Mouse (Mus musculus): ENCODE measurements around the gene Ikzf1. TPM values are rescaled to one million over a fixed set of nuclear protein-coding genes. Genes with fewer than 3 reads are reported as not detected.

The Ikzf1 gene
- total and polyA plus RNA-seq, 3 experiments = 1.8 to 3.7 (median 2.0) TPM

DNA sequence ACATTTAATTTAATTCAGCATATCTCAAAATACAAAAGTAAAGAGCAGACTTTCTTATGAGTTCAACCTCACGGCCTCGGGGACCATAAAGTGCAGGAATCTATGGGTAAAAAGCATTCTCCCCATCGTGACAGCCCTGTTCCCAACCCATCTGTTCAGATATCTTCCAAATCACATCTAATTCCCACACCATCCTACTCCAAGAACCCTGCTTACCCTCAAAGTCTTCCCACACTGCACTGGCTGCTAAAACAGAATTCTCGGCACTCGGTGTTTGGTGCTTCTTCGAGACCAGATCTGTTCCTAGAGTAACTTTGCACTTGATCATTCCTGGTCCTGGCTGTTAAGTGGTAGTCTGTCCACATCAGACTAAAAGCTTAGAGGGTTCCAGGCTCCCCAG lies 93.5 kb downstream of the Ikzf1 start:
- H3K27ac ChIP-seq = no peak overlapping the region
- no peak overlapping the region for H3K9ac ChIP-seq (ENCODE audit: low read depth, low read length)
- H3K4me3 ChIP-seq = no peak overlapping the region
- TF ChIP-seq CTCF (IDR thresholded peaks at IDR 0.05) (no peak), EP300 (IDR thresholded peaks at IDR 0.05; ENCODE audit: insufficient read depth, low read depth, low read length) (no peak), POLR2A (IDR thresholded peaks at IDR 0.05; ENCODE audit: insufficient read depth, low read depth, low read length) (no peak)
- no peaks in the 10 kb centered on the region for H3K27me3 ChIP-seq (ENCODE audit: control insufficient read depth, insufficient read depth, low read length)
- no peaks in the 10 kb centered on the region for H3K79me2 ChIP-seq (replicated peaks; ENCODE audit: control insufficient read depth, insufficient read depth, low read length)
- no peak for DNase-seq
- no peaks in the 10 kb centered on the region for H3K4me1 ChIP-seq (ENCODE audit: control insufficient read depth, insufficient read depth, low read length)
- 90% methylated on average over 6 of the region's 6 CpGs for WGBS
- intact Hi-C loops (cut with DNase I) = no loop called here
- no peaks in the 10 kb centered on the region for H3K36me3 ChIP-seq (ENCODE audit: control insufficient read depth, insufficient read depth, low read length)

GRCm38 (mm10) chr11:11781728-11782127 lies 96.9 kb downstream of the Ikzf1 start:
- TF ChIP-seq EP300 (IDR thresholded peaks at IDR 0.05; ENCODE audit: insufficient read depth, low read depth, low read length) (no peak), CTCF (IDR thresholded peaks at IDR 0.05) (no peak), POLR2A (IDR thresholded peaks at IDR 0.05; ENCODE audit: insufficient read depth, low read depth, low read length) (no peak)
- Histone ChIP-seq H3K79me2 (replicated peaks; ENCODE audit: control insufficient read depth, insufficient read depth, low read length) (no peaks in the 10 kb centered on the region), H3K27me3 (ENCODE audit: control insufficient read depth, insufficient read depth, low read length) (no peaks in the 10 kb centered on the region), H3K4me1 (ENCODE audit: control insufficient read depth, insufficient read depth, low read length) (no peaks in the 10 kb centered on the region), H3K27ac (no peak overlapping the region), H3K36me3 (ENCODE audit: control insufficient read depth, insufficient read depth, low read length) (no peaks in the 10 kb centered on the region), H3K9ac (ENCODE audit: low read depth, low read length) (no peak overlapping the region), H3K4me3 (no peak overlapping the region)
- no peak for DNase-seq
- WGBS = 71% methylated on average over 8 of the region's 8 CpGs
- intact Hi-C loops (cut with DNase I) = no loop called here

- no peak for TF ChIP-seq EP300 (IDR thresholded peaks at IDR 0.05; ENCODE audit: insufficient read depth, low read depth, low read length)
- no peak for TF ChIP-seq CTCF (IDR thresholded peaks at IDR 0.05)
- TF ChIP-seq POLR2A (IDR thresholded peaks at IDR 0.05; ENCODE audit: insufficient read depth, low read depth, low read length) = no peak
- H3K79me2 ChIP-seq (replicated peaks; ENCODE audit: control insufficient read depth, insufficient read depth, low read length) = no peaks in the 10 kb centered on the region
- no peak overlapping the region for H3K4me3 ChIP-seq
- H3K36me3 ChIP-seq (ENCODE audit: control insufficient read depth, insufficient read depth, low read length) = no peaks in the 10 kb centered on the region
- intact Hi-C loops (cut with DNase I) = no loop called here
- no peaks in the 10 kb centered on the region for H3K4me1 ChIP-seq (ENCODE audit: control insufficient read depth, insufficient read depth, low read length)
- DNase-seq = no peak
- no peak overlapping the region for H3K27ac ChIP-seq
- no peak overlapping the region for H3K9ac ChIP-seq (ENCODE audit: low read depth, low read length)
- 44% methylated on average over 6 of the region's 6 CpGs for WGBS
- no peaks in the 10 kb centered on the region for H3K27me3 ChIP-seq (ENCODE audit: control insufficient read depth, insufficient read depth, low read length)
These were observed 100.7 kb downstream of the Ikzf1 start for GRCm38 (mm10) chr11:11785457-11785856.

- Histone ChIP-seq H3K79me2 (replicated peaks; ENCODE audit: control insufficient read depth, insufficient read depth, low read length) (no peaks in the 10 kb centered on the region), H3K27me3 (ENCODE audit: control insufficient read depth, insufficient read depth, low read length) (no peaks in the 10 kb centered on the region), H3K9ac (ENCODE audit: low read depth, low read length) (peak overlapping the region; percentile 39; the same call in 1 of the 2 replicates), H3K27ac (peak overlapping the region; percentile 4; the same call in 1 of the 2 replicates), H3K4me3 (peak overlapping the region; percentile 41), H3K4me1 (ENCODE audit: control insufficient read depth, insufficient read depth, low read length) (no peaks in the 10 kb centered on the region), H3K36me3 (ENCODE audit: control insufficient read depth, insufficient read depth, low read length) (no peaks in the 10 kb centered on the region)
- intact Hi-C loops (cut with DNase I) = loop anchor here (1.0 to 2.0 kb wide), 2 partner anchors 232 to 327 kb away; no protein-coding TSS in a partner anchor
- under 1% methylated on average over 8 of the region's 8 CpGs for WGBS
- TF ChIP-seq POLR2A (IDR thresholded peaks at IDR 0.05; ENCODE audit: insufficient read depth, low read depth, low read length) (no peak), EP300 (IDR thresholded peaks at IDR 0.05; ENCODE audit: insufficient read depth, low read depth, low read length) (no peak), CTCF (IDR thresholded peaks at IDR 0.05) (peak; percentile 80)
- peak; percentile 80 to 81 for DNase-seq
These were observed 103.7 kb downstream of the Ikzf1 start for GRCm38 (mm10) chr11:11788521-11788974.

- intact Hi-C loops (cut with DNase I) = no loop called here
- no peak overlapping the region for H3K9ac ChIP-seq (ENCODE audit: low read depth, low read length)
- no peaks in the 10 kb centered on the region for H3K36me3 ChIP-seq (ENCODE audit: control insufficient read depth, insufficient read depth, low read length)
- WGBS = 82% methylated on average over 1 of the region's 1 CpGs
- no peak overlapping the region for H3K4me3 ChIP-seq
- H3K27ac ChIP-seq = no peak overlapping the region
- H3K79me2 ChIP-seq (replicated peaks; ENCODE audit: control insufficient read depth, insufficient read depth, low read length) = no peaks in the 10 kb centered on the region
- TF ChIP-seq CTCF (IDR thresholded peaks at IDR 0.05) (no peak), POLR2A (IDR thresholded peaks at IDR 0.05; ENCODE audit: insufficient read depth, low read depth, low read length) (no peak), EP300 (IDR thresholded peaks at IDR 0.05; ENCODE audit: insufficient read depth, low read depth, low read length) (no peak)
- no peak for DNase-seq
- no peaks in the 10 kb centered on the region for H3K4me1 ChIP-seq (ENCODE audit: control insufficient read depth, insufficient read depth, low read length)
- H3K27me3 ChIP-seq (ENCODE audit: control insufficient read depth, insufficient read depth, low read length) = no peaks in the 10 kb centered on the region
These were observed 109.8 kb downstream of the Ikzf1 start for GRCm38 (mm10) chr11:11794626-11795025.

DNA sequence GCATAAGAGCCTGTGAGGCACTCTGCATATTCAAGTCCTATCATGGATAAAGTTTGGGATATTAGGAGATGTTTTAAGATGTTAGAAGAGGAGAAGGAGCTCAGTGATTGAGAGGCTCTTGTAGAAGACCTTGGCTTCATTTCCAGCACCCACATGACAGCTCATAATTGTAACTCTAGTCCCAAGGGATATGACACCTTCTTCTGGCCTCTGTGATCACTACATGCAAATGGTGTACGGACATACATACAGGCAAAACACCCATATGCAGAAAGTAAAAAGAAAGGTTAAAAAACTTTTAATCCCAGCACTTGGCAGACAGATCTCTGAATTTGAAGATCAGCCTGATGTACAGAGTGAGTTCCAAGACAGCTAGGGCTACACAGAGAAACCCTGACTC lies 113.9 kb downstream of the Ikzf1 start:
- Histone ChIP-seq H3K27me3 (ENCODE audit: control insufficient read depth, insufficient read depth, low read length) (no peaks in the 10 kb centered on the region), H3K4me1 (ENCODE audit: control insufficient read depth, insufficient read depth, low read length) (no peaks in the 10 kb centered on the region), H3K79me2 (replicated peaks; ENCODE audit: control insufficient read depth, insufficient read depth, low read length) (no peaks in the 10 kb centered on the region), H3K4me3 (no peak overlapping the region), H3K27ac (no peak overlapping the region), H3K36me3 (ENCODE audit: control insufficient read depth, insufficient read depth, low read length) (no peaks in the 10 kb centered on the region), H3K9ac (ENCODE audit: low read depth, low read length) (no peak overlapping the region)
- 93% methylated on average over 1 of the region's 1 CpGs for WGBS
- intact Hi-C loops (cut with DNase I) = no loop called here
- DNase-seq = no peak
- no peak for TF ChIP-seq POLR2A (IDR thresholded peaks at IDR 0.05; ENCODE audit: insufficient read depth, low read depth, low read length)
- no peak for TF ChIP-seq CTCF (IDR thresholded peaks at IDR 0.05)
- TF ChIP-seq EP300 (IDR thresholded peaks at IDR 0.05; ENCODE audit: insufficient read depth, low read depth, low read length) = no peak
